In genomic region chr17:70853436-70853905, GRCm38 (mm10) we compare ENCODE assay signal across 8 mouse cellular contexts. TPM values are rescaled to one million over a fixed set of nuclear protein-coding genes. Genes with fewer than 3 reads are reported as not detected.
DNase-seq lines count a peak whose midpoint lies in the region; ATAC-seq and TF ChIP-seq lines count a peak whose summit lies in the region.

Gene Tgif1 (minus strand): TSS chr17:70853546.

- H3K9ac ChIP-seq in forebrain, embryonic 12.5 days, result peak within 1 kb of the TSS; percentile 83
- peak within 1 kb of the TSS; percentile 68 for H3K9ac ChIP-seq in hindbrain, embryonic 11.5 days (ENCODE audit: low read depth, low read length)
- peak within 1 kb of the TSS; percentile 70 for H3K9ac ChIP-seq in midbrain, embryonic 16.5 days (ENCODE audit: low read depth, low read length)

- DNase-seq in hindbrain, embryonic 11.5 days (ENCODE audit: low spot score), result peak; percentile 78
- DNase-seq in liver, result peak; percentile 65
- DNase-seq in thymus, adult 18-20 months, result peak; percentile 37 to 43
- DNase-seq in cerebellum, adult 9-10 months, result no peak

- under 1% methylated on average over 29 of the region's 29 CpGs for WGBS in forebrain, embryonic 12.5 days
- under 1% methylated on average over 29 of the region's 29 CpGs for WGBS in hindbrain, embryonic 11.5 days
- WGBS in midbrain, embryonic 16.5 days, result under 1% methylated on average over 29 of the region's 29 CpGs

- no peaks in the 10 kb centered on the region for H3K9me3 ChIP-seq in E14TG2a.4 (ENCODE audit: low read length)
- no peaks in the 10 kb centered on the region for H3K9me3 ChIP-seq in forebrain, embryonic 12.5 days
- no peaks in the 10 kb centered on the region for H3K9me3 ChIP-seq in hindbrain, embryonic 11.5 days (ENCODE audit: control insufficient read depth, low read length)
- no peaks in the 10 kb centered on the region for H3K9me3 ChIP-seq in midbrain, embryonic 16.5 days (replicated peaks; ENCODE audit: control insufficient read depth, low read length, poor library complexity, severe bottlenecking)

- ATAC-seq in activated CD4-positive, CD25-positive, alpha-beta regulatory T cell, adult 4 months, result peak; percentile 2
- peak; percentile 10; the same call in 1 of the 2 replicates for ATAC-seq in forebrain, embryonic 12.5 days (ENCODE audit: low FRiP score)
- ATAC-seq in hindbrain, embryonic 11.5 days (ENCODE audit: low FRiP score), result peak; percentile 33; the same call in 1 of the 2 replicates
- peak; percentile 19; the same call in 1 of the 2 replicates for ATAC-seq in midbrain, embryonic 16.5 days

- H3K4me2 ChIP-seq in forebrain, embryonic 12.5 days, result peak within 1 kb of the TSS; percentile 95
- H3K4me2 ChIP-seq in hindbrain, embryonic 11.5 days (replicated peaks; ENCODE audit: low read depth, low read length), result peak within 1 kb of the TSS; percentile 70
- peak within 1 kb of the TSS; percentile 97 for H3K4me2 ChIP-seq in midbrain, embryonic 16.5 days (ENCODE audit: low read length)

- no peaks in the 10 kb centered on the region for H3K27me3 ChIP-seq in E14TG2a.4 (ENCODE audit: insufficient read depth, low read length)
- peaks cover 15% of the 10 kb centered on the region; the same call in 1 of the 2 replicates for H3K27me3 ChIP-seq in forebrain, embryonic 12.5 days
- H3K27me3 ChIP-seq in hindbrain, embryonic 11.5 days (ENCODE audit: control insufficient read depth, insufficient read depth, low read length), result no peaks in the 10 kb centered on the region
- H3K27me3 ChIP-seq in midbrain, embryonic 16.5 days (ENCODE audit: control insufficient read depth, insufficient read depth, low read depth, low read length), result peaks cover 3% of the 10 kb centered on the region; the same call in 1 of the 2 replicates

- peak within 1 kb of the TSS; percentile 95 for H3K4me3 ChIP-seq in E14TG2a.4 (replicated peaks; ENCODE audit: low read length)
- peak within 1 kb of the TSS; percentile 65 for H3K4me3 ChIP-seq in forebrain, embryonic 12.5 days (replicated peaks)
- peak within 1 kb of the TSS; percentile 59 for H3K4me3 ChIP-seq in hindbrain, embryonic 11.5 days (ENCODE audit: low read depth, low read length)
- H3K4me3 ChIP-seq in midbrain, embryonic 16.5 days (ENCODE audit: low read depth, low read length), result peak within 1 kb of the TSS; percentile 58

- H3K27ac ChIP-seq in forebrain, embryonic 12.5 days, result peak within 1 kb of the TSS; percentile 92
- peak within 1 kb of the TSS; percentile 83 for H3K27ac ChIP-seq in hindbrain, embryonic 11.5 days (ENCODE audit: low read depth, low read length)
- peak within 1 kb of the TSS; percentile 68 for H3K27ac ChIP-seq in midbrain, embryonic 16.5 days (ENCODE audit: low read length)

- no peak for TF ChIP-seq CTCF in E14TG2a.4 (conservative IDR thresholded peaks at IDR 0.05; ENCODE audit: low read length)

- peaks cover 37% of the 10 kb centered on the region for H3K4me1 ChIP-seq in E14TG2a.4 (replicated peaks; ENCODE audit: low read depth, low read length)
- H3K4me1 ChIP-seq in forebrain, embryonic 12.5 days, result peaks cover 44% of the 10 kb centered on the region
- no peaks in the 10 kb centered on the region; the same call in 1 of the 2 replicates for H3K4me1 ChIP-seq in hindbrain, embryonic 11.5 days (replicated peaks; ENCODE audit: control insufficient read depth, insufficient read depth, low read length)
- H3K4me1 ChIP-seq in midbrain, embryonic 16.5 days (ENCODE audit: control insufficient read depth, insufficient read depth, low read length), result peaks cover 40% of the 10 kb centered on the region

- peaks cover 44% of the 10 kb centered on the region for H3K36me3 ChIP-seq in E14TG2a.4 (ENCODE audit: insufficient read depth, low read length)
- no peaks in the 10 kb centered on the region for H3K36me3 ChIP-seq in forebrain, embryonic 12.5 days (replicated peaks)
- no peaks in the 10 kb centered on the region for H3K36me3 ChIP-seq in hindbrain, embryonic 11.5 days (ENCODE audit: control insufficient read depth, insufficient read depth, low read length)
- H3K36me3 ChIP-seq in midbrain, embryonic 16.5 days (ENCODE audit: control insufficient read depth, insufficient read depth, low read length), result no peaks in the 10 kb centered on the region

RNA-seq across cellular contexts. Expression of gene Tgif1, which starts in this region (rescaled TPM):
- polyA plus RNA-seq in activated CD4-positive, CD25-positive, alpha-beta regulatory T cell, adult 4 months (2017; shearing (Covaris generic)), result 10 to 100 TPM; 38.4 to 58.2 TPM
- 47.4 and 52.6 TPM in 2 replicates for polyA plus RNA-seq in forebrain, embryonic 12.5 days (2016; fragmentation: Nextera tagmentation; extraction: Ambion mirVana)
- polyA plus RNA-seq in hindbrain, embryonic 11.5 days (2014; fragmentation: Nextera tagmentation; extraction: Ambion mirVana), result 61.6 and 66.0 TPM in 2 replicates
- 7.4 and 8.2 TPM in 2 replicates for polyA plus RNA-seq in midbrain, embryonic 16.5 days (2015; fragmentation: Nextera tagmentation; extraction: Ambion mirVana)
